Mouse (Mus musculus) small intestine, adult 2 months (tissue): ENCODE measurements around the gene Cwh43. TPM values are rescaled to one million over a fixed set of nuclear protein-coding genes. Genes with fewer than 3 reads are reported as not detected.
"Not testable (repeated sequence)": the region's sequence is repeated elsewhere in the genome, so short reads cannot be mapped to it uniquely, and the experiment has no call there.

ENCODE experiments used
- H3K27ac ChIP-seq: fragments of 200-500 bp; 2 replicates; pipeline ENCODE4 v1.5.1; 2012; ENCODE audit warnings: low read depth, low read length, control low read depth, inconsistent platforms; ENCODE audit not compliant: insufficient read depth
- H3K27me3 ChIP-seq: fragments of 200-500 bp; 2 replicates; pipeline ENCODE4 v1.6.1; 2012; ENCODE audit warnings: mild to moderate bottlenecking, moderate library complexity, low read length, inconsistent platforms; ENCODE audit not compliant: control insufficient read depth, insufficient read depth
- H3K36me3 ChIP-seq: fragments of 200-500 bp; 2 replicates; pipeline ENCODE4 v1.6.1; 2012; ENCODE audit warnings: mild to moderate bottlenecking, low read length, control low read depth, inconsistent platforms; ENCODE audit not compliant: control insufficient read depth, insufficient read depth
- H3K4me1 ChIP-seq: fragments of 200-500 bp; 2 replicates; pipeline ENCODE4 v1.6.1; 2012; ENCODE audit warnings: low read length, inconsistent platforms, mixed read lengths; ENCODE audit not compliant: control insufficient read depth, insufficient read depth, insufficient read length
- H3K4me3 ChIP-seq: fragments of 200-500 bp; 2 replicates; pipeline ENCODE4 v1.5.1; 2012; ENCODE audit warnings: low read depth, mild to moderate bottlenecking, control low read depth, inconsistent platforms, low read length, moderate library complexity
- CTCF ChIP-seq: fragments of 200-500 bp; IDR thresholded peaks from 2 replicates; pipeline ENCODE4 v1.5.1; 2012; ENCODE audit warnings: low read depth, mild to moderate bottlenecking, control low read depth, inconsistent platforms, low read length, moderate library complexity, mixed read lengths; ENCODE audit not compliant: insufficient replicate concordance, insufficient read length; ENCODE audit errors: extremely low read depth
- POLR2A ChIP-seq: fragments of 200-500 bp; IDR thresholded peaks from 2 replicates; pipeline ENCODE4 v1.6.1; 2012; ENCODE audit warnings: low read depth, mild to moderate bottlenecking, control low read depth, inconsistent platforms, low read length, moderate library complexity
- WGBS: fragments of 180-500 bp; shearing (Covaris S2); methylation state at CpG from one replicate; pipeline ENCODE4 v1.1.7; 2018; 5-methylcytosine and 5-hydroxymethylcytosine counted together
- polyA plus RNA-seq: library from polyadenylated mRNA; depleted of rRNA; stranded (reverse); fragments of >200 nt; gene quantifications from 2 replicates; pipeline ENCODE4 v1.2.3, GENCODE M21; 2012

Gene Cwh43
- polyA plus RNA-seq, 1 experiment = 0.32 TPM

DNA sequence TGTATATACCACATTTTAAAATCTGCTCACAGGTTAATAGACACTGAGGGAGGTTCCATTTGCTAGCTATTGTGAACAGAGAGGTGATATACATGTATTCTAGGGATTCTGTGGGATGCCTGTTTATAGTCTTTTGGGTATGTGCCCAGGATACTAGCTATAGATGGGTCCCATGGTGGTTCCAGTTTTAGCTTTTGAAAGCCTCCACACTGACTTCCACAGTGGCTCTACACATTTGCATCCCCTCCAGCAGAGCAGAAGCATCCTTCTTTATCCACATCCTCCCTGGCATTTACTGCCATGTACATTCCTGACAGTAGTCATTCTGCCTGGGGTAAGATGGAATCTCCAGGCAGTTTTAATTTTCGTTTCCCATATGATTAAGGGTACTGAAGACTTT is 44.4 kb downstream of the Cwh43 start:
- 62% methylated on average over 1 of the region's 1 CpGs for WGBS
- Histone ChIP-seq H3K27me3 (no peaks in the 10 kb centered on the region), H3K36me3 (no peaks in the 10 kb centered on the region), H3K4me1 (no peaks in the 10 kb centered on the region), H3K27ac (no peak overlapping the region), H3K4me3 (no peak overlapping the region)
- no peak for TF ChIP-seq CTCF
- no peak for TF ChIP-seq POLR2A

DNA sequence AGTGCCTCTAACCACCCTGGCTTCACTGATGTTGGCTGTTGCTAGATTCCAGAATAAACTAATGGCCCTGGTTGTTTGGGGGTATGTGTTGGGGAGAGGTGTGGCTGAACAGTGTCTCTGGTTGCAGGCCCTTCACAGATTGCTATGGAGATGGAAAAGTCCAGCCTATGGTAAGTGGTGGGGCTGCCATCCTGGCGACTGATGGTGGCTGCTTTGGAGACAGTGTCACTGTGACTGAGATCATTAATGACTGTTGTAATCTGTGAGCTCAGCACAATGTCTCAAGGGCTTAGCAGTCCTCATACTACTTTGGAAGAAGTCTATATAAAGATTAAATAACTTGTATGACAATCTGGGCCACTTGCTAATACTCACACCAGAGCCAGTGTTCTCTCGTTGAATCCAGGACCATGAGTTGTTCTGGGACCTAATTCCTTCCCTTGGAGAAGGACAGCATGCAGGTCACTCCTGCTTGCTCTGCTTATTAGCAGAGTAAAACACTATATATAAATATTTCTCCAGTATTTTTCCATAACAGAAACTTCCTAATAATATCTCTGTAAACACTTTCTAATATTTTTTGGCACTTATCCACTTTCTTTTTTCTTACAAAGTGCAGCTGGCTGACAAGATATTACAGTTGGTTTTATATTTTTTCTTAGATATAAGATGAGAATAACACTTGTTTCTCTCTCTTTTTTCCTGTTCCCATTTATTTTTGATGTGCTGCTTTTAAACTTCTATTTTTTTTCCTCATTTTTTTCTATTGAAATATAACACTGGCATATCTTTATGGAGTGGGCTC is 48.8 kb downstream of the Cwh43 start:
- Histone ChIP-seq H3K36me3 (no peaks in the 10 kb centered on the region), H3K27me3 (no peaks in the 10 kb centered on the region), H3K27ac (no peak overlapping the region), H3K4me1 (no peaks in the 10 kb centered on the region), H3K4me3 (no peak overlapping the region)
- WGBS = 61% methylated on average over 2 of the region's 2 CpGs
- TF ChIP-seq POLR2A (no peak), CTCF (no peak)

DNA sequence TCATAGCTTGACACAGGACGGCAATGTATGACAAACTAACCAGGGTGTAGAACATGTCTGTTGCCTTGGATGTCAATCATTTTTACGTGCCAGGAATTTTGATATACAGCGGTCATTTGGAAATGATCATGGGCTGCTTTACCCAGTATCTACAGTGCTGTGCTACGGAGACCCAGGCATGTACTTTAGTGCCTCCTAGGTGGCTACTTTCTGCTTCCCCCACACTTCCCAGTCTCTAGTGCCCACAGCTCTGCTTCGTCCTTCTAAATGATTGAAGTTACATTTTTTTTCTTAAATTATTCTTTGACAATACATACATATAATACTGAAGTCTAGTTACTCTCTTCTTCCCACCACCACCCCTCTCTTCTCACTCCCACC is 49.4 kb downstream of the Cwh43 start:
- Histone ChIP-seq H3K4me3 (no peak overlapping the region), H3K36me3 (no peaks in the 10 kb centered on the region), H3K4me1 (no peaks in the 10 kb centered on the region), H3K27ac (no peak overlapping the region), H3K27me3 (no peaks in the 10 kb centered on the region)
- WGBS = 76% methylated on average over 5 of the region's 5 CpGs
- TF ChIP-seq POLR2A = no peak
- no peak for TF ChIP-seq CTCF

DNA sequence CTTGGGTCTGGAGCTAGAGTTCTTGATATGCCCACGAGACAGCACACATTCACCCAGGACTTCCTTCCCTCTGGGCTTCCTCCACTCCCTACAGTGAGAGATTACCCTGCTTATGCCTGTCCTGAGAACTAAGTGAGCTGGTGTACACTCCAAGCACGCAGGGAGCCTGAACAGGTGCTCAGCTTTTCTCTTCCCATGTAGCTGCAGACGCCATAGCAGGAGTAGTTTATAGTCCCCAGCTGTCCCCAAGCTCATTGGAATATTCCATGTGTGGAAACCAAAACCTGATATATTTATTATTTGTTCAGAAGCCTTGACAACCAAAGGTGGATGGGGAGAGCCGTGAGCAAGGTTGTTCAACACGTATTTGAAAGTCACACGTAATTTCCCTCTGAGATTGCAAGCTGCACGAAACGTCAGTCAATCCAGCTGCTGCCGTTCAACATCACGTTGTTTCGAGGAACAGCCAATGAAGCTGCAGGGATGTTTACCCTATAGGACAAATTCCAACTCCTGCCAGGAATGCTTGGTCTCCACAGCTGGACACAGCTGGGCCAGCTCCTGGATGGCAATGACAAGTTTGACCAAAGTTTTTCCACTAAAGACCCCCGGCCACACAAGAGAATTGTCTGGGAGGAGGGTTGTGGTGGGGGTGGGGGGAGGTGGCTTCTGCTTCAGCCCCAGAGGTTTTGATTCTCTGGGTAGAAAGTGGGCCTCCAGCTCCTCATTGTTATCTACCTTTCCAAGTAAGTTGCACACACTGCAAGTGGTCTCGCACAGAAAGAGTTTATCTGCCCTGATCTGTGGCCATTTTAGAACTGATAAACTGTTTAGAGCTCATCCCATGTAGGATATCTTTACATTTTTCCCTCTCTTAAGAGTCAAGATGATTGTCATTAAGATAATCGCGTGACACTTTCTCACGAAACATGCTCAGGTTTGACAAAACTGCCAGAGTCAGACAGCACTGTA is 62.9 kb downstream of the Cwh43 start:
- H3K36me3 ChIP-seq = no peaks in the 10 kb centered on the region
- TF ChIP-seq POLR2A (no peak), CTCF (no peak)
- no peak overlapping the region for H3K27ac ChIP-seq
- WGBS = 63% methylated on average over 16 of the region's 16 CpGs
- H3K4me3 ChIP-seq = no peak overlapping the region
- H3K27me3 ChIP-seq = no peaks in the 10 kb centered on the region
- no peaks in the 10 kb centered on the region for H3K4me1 ChIP-seq

DNA sequence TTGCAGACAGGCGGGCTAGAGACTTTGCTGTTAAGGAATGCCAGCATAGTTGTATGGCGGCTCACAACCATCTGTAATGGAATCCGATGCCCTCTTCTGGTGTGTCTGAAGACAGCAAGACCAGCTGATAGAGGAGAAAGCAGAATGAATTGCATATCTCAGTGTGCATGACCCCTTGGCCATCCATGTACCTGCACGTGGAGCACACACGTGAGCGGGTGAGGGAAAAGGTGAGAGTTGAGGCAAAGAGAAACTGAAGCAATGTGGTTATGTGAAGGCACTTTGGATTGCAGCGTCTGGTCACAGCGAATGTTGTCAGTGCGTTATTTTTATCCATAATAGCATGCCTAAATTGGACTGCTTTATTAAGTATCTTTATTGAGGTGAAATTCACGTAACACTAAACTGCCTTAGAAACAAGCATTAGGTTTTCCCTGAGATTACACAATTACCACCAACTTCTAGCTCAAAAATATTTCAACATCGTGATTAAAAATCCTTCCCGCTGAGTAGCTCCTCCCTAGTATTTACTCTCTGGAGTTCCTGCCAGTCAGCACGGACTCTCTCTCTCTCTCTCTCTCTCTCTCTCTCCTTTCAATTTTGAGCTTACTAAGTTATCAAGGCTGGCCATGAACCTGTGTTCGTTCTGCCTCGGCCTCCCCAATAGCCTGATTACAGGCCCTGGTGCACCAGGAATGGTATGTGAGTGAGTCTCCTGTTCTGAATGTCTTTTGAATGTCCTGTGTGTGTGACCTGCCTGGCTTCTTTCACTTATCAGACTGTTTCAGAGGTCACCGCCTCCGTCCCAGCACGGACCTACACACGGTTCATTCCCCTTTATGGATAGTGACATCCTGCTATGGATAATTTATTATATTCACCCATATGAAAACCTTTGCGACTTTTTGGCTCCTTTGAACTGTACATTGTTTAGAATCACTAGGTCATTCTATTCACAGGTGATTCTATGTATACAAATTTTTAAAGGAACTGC is 68.8 kb downstream of the Cwh43 start:
- H3K27me3 ChIP-seq = no peaks in the 10 kb centered on the region
- H3K27ac ChIP-seq = no peak overlapping the region
- 68% methylated on average over 20 of the region's 20 CpGs for WGBS

DNA sequence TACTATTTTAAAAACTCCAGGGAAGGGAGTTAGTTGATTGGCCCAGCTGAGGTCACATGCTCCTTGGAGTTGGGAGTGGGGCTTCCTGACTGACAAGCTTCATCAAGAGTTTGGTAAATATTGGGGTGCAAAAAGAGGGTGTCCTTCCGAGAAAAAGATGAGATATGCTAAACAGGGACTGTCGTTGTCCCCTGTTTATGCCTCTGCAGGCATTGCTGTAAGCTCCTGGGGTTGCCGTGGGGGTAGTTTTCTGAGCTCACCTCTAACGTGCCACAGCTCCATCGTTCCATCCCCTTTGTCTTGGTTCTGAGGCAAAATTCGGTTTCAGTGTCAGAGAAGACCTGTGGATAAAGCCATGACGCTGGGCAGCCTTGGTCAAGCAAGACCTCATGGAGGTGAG is 74.8 kb downstream of the Cwh43 start, which contains the start of gene Dcun1d4:
Gene Dcun1d4, plus strand, starts transcription at position 301 of the 400 bp plus-strand sequence.
- no peaks in the 10 kb centered on the region for H3K27me3 ChIP-seq
- WGBS = 75% methylated on average over 7 of the region's 7 CpGs
- no peak for TF ChIP-seq POLR2A

More for the DNA sequence above, 68.8 kb downstream of the Cwh43 start:
- Histone ChIP-seq H3K4me3 (no peak overlapping the region), H3K4me1 (no peaks in the 10 kb centered on the region), H3K36me3 (no peaks in the 10 kb centered on the region)
- no peak for TF ChIP-seq CTCF
- TF ChIP-seq POLR2A = no peak

DNA sequence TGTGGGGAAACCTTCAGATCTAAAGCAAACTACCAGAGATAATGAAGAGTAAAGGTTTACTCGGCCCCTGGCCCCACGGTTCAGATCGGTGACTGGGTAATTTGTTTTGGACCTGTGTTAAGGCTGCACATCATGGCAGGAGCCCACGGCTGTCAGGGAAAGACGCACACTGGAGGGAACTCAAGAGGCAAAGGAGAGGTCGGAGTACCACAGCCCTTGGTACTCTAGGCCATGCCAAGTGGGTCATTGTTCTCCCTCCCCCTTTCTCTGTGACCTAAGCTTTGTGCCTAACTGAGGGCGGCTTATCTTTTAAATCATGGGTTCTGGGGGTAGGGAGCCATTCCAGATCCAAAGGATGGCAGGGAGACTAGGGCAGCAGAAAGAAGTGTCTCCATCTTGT is 75.5 kb downstream of the Cwh43 start:
- Histone ChIP-seq H3K4me3 (no peak overlapping the region), H3K27me3 (no peaks in the 10 kb centered on the region), H3K36me3 (no peaks in the 10 kb centered on the region), H3K27ac (no peak overlapping the region), H3K4me1 (no peaks in the 10 kb centered on the region)
- TF ChIP-seq POLR2A (no peak), CTCF (no peak)
- WGBS = 81% methylated on average over 7 of the region's 7 CpGs

More for the DNA sequence above, 74.8 kb downstream of the Cwh43 start, which contains the start of gene Dcun1d4:
- H3K36me3 ChIP-seq = no peaks in the 10 kb centered on the region
- H3K4me1 ChIP-seq = no peaks in the 10 kb centered on the region
- no peak within 1 kb of the TSS for H3K4me3 ChIP-seq
- no peak within 1 kb of the TSS for H3K27ac ChIP-seq

DNA sequence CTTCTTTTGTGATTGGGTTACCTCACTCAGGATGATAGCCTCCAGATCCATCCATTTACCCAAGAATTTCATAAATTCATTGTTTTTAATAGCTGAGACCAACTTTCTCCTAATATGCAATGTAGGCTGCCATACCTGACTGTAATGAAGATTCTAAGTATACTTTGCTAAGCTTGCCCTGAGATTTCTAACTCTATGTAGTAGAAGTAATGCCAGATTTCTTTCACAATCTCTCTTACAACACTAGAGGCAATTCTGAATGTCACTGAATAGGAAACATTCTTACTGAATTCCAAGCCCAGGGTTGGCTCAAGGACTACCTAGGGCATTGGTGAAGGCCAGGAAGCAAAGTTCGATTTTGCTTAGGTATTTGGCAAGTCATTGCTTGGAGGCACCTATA is 76.5 kb downstream of the Cwh43 start:
- H3K27ac ChIP-seq, H3K27me3 ChIP-seq, H3K36me3 ChIP-seq, H3K4me1 ChIP-seq, H3K4me3 ChIP-seq: not testable (repeated sequence)
- 52% methylated on average over 1 of the region's 1 CpGs for WGBS
